Mouse (Mus musculus): Measurements from ENCODE around the gene Retreg3. TPM values are rescaled to one million over a fixed set of nuclear protein-coding genes. Genes with fewer than 3 reads are reported as not detected.

Retreg3 gene
- polyA plus RNA-seq, 1 experiment = 79.0 TPM

DNA sequence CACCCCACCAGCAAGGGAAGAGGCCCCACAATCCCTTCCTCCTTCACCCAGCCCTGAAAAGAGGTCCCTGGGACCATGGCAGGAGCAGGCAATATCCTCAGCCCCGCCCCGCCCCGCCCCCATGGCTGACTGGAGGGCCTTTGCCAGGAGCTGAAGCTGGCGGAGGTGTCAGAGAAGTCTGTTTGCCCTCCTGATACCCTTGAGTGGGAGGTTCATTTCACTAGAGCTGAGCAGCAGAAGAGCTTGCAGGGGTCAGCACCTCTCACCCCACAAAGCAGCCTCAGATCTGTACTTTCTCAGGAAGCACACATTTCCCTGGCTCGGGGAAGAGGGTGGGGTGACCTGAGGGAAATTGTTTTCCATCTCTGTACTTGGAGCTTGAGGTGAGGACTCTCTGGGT, 61.0 kb downstream of the Retreg3 start:
- TF ChIP-seq POLR2A (IDR thresholded peaks at IDR 0.05; ENCODE audit: borderline replicate concordance, extremely low read depth, insufficient read depth, insufficient read length, poor library complexity, severe bottlenecking) (no peak), CTCF (IDR thresholded peaks at IDR 0.05; ENCODE audit: borderline replicate concordance, extremely low read depth, insufficient read depth, insufficient read length) (no peak)
- DNase-seq (ENCODE audit: low read depth) = no peak

DNA sequence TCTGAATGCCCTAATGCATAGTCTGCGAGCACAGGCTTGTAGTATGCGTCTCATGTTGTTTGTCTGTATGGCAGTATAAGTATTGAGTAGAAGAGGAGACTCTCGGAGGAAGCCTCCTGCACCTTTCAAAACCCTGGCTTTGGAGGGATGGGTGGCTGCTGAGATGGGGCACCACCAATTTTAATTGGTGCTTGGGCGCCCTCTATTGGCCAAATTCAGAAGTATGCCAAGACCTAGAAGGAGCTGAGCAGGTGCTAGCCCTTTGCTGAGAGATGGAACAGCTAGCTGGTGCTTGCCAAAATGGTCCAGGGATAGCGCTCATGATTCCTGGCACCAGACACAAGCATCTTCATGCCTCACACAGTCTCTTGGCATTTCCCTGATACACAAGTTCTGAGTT, 61.8 kb downstream of the Retreg3 start:
- peak; percentile 80 for TF ChIP-seq CTCF (IDR thresholded peaks at IDR 0.05; ENCODE audit: borderline replicate concordance, extremely low read depth, insufficient read depth, insufficient read length)
- TF ChIP-seq POLR2A (IDR thresholded peaks at IDR 0.05; ENCODE audit: borderline replicate concordance, extremely low read depth, insufficient read depth, insufficient read length, poor library complexity, severe bottlenecking) = no peak

DNA sequence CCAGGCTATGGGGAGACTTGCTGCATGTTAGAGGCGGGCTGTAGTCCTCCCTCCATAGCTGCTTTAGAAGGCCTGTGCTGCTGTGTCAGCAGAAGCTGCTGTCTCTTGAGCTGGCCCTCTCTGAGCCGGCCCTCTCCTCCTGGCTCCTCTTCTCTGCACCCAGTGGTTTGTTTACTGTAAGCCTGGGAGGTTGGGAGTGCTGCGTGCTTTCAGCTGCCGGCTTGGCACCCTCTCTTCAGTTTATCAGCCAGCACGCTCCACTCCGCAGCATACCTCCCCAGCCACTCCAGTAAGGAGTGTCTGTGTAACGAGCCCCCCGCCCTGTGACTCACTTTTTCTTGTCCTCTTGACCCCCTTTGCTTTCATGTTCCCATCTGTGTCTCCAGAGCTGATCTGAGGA, 62.8 kb downstream of the Retreg3 start:
- TF ChIP-seq POLR2A (IDR thresholded peaks at IDR 0.05; ENCODE audit: borderline replicate concordance, extremely low read depth, insufficient read depth, insufficient read length, poor library complexity, severe bottlenecking) (no peak), CTCF (IDR thresholded peaks at IDR 0.05; ENCODE audit: borderline replicate concordance, extremely low read depth, insufficient read depth, insufficient read length) (no peak)
- DNase-seq (ENCODE audit: low read depth) = no peak

More for the DNA sequence above, 61.8 kb downstream of the Retreg3 start:
- DNase-seq (ENCODE audit: low read depth) = peak; percentile 78

DNA sequence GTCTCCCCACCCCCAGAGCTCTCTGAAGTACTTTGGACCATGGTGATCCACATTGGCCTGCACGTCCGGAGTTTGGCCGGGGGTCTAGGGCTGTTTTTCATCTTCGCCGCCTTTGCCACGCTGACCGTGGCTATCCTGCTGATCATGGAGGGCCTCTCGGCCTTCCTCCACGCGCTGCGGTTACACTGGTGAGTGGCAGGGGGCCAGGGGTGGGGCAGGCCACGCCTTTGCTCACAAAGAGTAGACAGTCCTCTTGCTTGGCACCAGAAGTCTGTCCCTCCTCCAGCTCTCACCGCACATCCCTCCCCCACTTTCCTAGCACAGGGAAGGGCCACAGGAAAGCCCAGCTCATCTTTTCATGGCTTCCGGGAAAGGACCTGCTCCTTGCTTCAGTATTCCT, 64.3 kb downstream of the Retreg3 start:
- TF ChIP-seq CTCF (IDR thresholded peaks at IDR 0.05; ENCODE audit: borderline replicate concordance, extremely low read depth, insufficient read depth, insufficient read length) (no peak), POLR2A (IDR thresholded peaks at IDR 0.05; ENCODE audit: borderline replicate concordance, extremely low read depth, insufficient read depth, insufficient read length, poor library complexity, severe bottlenecking) (no peak)
- no peak for DNase-seq (ENCODE audit: low read depth)

DNA sequence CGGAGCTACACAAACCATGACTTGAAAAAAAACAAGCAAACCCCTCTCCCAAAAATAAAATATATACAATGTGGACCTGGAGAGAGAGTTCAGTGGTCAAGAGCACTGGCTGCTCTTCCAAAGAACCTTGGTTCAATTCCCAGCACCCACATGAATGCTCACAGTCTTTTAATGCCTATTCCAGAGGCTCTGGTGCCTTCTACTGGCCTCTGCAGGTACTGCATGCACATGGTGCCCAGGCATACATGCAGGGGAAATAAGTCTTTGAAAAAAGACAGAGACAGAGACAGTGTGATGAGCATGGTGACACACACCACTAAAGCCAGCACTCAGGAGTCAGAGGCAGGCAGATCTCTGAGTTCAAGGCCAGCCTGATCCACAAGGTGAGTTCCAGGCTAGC, 65.7 kb downstream of the Retreg3 start:
- no peak for DNase-seq (ENCODE audit: low read depth)
- peak; percentile 40; the same call in 1 of the 2 replicates for TF ChIP-seq CTCF (IDR thresholded peaks at IDR 0.05; ENCODE audit: borderline replicate concordance, extremely low read depth, insufficient read depth, insufficient read length)
- TF ChIP-seq POLR2A (IDR thresholded peaks at IDR 0.05; ENCODE audit: borderline replicate concordance, extremely low read depth, insufficient read depth, insufficient read length, poor library complexity, severe bottlenecking) = no peak

DNA sequence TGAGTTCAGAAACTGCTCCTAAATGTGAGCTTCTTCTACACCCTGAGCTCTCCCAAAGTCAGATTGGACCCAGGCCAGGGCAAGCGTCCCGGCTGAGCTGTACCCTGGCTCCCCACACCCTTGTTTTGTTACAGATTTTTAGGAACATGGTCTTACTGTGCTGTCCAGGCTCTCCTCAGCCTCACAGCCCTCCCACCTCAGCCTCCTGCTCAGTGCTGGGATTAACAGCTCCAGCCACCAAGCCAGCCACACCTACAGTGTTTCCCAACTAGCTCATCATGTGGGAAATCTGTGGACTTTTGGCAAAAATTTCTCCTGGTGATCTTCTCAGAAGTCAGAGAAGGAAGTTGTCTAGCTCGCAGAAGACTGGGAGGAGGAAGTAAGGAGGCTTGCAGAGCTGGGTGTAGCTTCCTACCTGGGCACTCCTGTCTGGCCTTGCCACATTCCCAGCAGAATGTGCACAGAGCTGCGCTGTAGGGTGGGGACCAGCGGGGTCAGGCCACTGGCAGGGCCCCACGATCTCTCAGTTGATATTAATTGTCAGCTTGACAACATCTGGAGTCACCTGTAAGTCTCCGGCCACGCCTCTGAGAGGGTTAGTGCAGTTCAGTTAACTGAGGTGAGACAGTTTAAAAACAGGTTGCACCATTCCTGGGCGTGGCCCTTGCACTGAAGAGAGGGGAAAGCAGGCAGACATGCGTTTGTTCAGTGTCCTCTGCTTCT, 66.8 kb downstream of the Retreg3 start:
- DNase-seq (ENCODE audit: low read depth) = no peak
- TF ChIP-seq CTCF (IDR thresholded peaks at IDR 0.05; ENCODE audit: borderline replicate concordance, extremely low read depth, insufficient read depth, insufficient read length) = no peak

DNA sequence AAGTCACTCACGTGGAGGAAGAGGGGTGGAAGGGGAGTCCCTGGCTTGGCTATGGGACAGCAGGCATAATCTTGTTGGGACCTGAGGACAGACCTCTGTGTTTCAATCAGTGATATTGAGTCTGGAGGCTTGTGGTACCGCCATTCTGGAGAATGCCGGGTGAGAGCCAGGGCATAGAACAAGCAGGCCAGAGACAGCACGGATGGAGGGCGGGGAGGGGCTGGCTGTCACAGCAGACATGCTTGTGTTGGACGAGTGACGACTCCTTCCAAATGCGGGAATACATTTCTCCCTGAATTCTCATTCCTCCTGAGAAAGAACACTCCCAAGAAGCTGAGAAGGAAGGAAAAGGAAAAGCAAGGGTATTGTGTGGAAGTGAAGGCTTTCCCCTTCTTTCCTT, 68.1 kb downstream of the Retreg3 start:
- TF ChIP-seq POLR2A (IDR thresholded peaks at IDR 0.05; ENCODE audit: borderline replicate concordance, extremely low read depth, insufficient read depth, insufficient read length, poor library complexity, severe bottlenecking) (no peak), CTCF (IDR thresholded peaks at IDR 0.05; ENCODE audit: borderline replicate concordance, extremely low read depth, insufficient read depth, insufficient read length) (no peak)
- no peak for DNase-seq (ENCODE audit: low read depth)

DNA sequence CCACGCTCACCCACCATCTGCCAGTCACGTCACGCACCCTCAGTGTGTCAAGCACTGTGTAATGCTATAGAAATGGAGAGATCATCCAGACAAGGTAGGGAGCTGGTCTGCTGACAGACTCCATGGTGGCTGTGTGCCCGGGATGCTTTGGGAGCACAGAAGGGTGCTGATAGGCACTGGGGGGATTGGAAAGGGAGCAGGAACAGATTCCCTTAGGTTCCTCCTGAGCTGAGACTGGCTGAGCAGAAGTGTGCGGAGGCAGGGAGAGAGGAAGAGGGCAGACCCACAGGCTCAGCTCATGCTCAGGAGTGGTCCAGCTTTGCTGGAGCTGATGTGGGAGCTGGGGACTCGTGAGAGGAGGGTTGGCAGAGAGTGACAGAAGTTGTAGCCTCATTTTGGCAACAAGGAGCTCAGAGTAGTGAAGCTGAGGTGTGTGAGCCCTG, 68.6 kb downstream of the Retreg3 start:
- TF ChIP-seq CTCF (IDR thresholded peaks at IDR 0.05; ENCODE audit: borderline replicate concordance, extremely low read depth, insufficient read depth, insufficient read length) = no peak
- no peak for TF ChIP-seq POLR2A (IDR thresholded peaks at IDR 0.05; ENCODE audit: borderline replicate concordance, extremely low read depth, insufficient read depth, insufficient read length, poor library complexity, severe bottlenecking)
- no peak for DNase-seq (ENCODE audit: low read depth)

DNA sequence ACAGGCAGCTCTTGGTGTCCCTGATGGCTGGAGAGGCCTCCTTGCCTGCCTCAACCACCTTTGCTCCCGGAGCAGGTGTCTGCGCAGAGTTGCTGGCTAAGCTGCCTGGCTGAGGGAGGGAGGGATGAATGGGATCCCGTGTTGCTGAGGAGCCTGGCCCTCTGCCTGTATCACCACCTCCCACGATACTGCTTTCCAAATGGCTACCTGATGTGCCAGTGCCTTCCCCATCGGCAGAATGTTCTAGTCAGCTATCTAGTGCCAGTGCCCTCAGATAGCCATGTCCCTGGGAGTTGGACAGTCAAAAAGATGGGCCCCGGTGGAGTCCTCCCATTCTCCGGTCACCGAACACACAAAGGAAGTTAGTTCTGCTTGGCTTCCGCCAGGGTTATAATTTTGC, 69.3 kb downstream of the Retreg3 start:
- TF ChIP-seq CTCF (IDR thresholded peaks at IDR 0.05; ENCODE audit: borderline replicate concordance, extremely low read depth, insufficient read depth, insufficient read length) = no peak
- TF ChIP-seq POLR2A (IDR thresholded peaks at IDR 0.05; ENCODE audit: borderline replicate concordance, extremely low read depth, insufficient read depth, insufficient read length, poor library complexity, severe bottlenecking) = no peak
- DNase-seq (ENCODE audit: low read depth) = no peak

DNA sequence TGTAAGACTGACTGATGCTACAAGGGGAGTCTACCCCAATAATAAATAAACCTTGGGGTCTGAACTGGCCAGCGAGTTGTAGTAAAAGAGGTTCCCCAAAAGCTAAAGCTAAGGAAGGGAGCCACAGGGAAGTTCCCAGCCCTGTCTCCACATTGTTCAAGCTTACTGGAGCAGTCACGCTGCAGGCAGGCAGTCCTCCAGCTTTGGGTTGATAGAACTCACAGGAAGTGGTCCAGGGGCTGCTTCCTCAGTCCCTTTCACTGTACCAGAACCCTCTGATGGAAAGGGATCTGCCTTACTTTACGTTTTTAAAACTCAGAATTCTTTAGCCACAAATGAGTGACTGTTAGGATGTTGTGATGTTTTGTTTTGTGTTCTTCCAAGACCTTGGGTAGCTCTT, 72.2 kb downstream of the Retreg3 start:
- no peak for TF ChIP-seq POLR2A (IDR thresholded peaks at IDR 0.05; ENCODE audit: borderline replicate concordance, extremely low read depth, insufficient read depth, insufficient read length, poor library complexity, severe bottlenecking)
- TF ChIP-seq CTCF (IDR thresholded peaks at IDR 0.05; ENCODE audit: borderline replicate concordance, extremely low read depth, insufficient read depth, insufficient read length) = no peak
- DNase-seq (ENCODE audit: low read depth) = no peak

DNA sequence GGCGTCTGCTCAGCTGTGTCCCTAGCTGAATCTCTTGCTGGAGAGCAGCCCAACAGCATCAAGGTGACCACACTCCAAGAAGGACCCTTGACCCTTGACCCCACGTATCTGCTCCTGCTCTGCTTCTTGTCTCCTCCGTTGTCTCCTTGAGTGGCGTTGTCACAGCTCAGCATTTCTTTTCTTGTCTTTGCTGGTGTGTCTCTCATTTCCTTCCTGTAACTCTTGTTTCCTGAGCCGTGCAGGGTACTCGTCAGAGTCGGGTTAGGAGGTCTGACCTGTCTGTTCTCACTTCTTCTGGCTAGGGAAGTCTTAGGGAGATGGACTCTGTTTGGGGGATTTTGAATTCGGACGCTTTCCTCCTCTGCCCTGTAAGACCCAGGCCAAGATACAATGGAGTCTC, 73.3 kb downstream of the Retreg3 start:
- TF ChIP-seq POLR2A (IDR thresholded peaks at IDR 0.05; ENCODE audit: borderline replicate concordance, extremely low read depth, insufficient read depth, insufficient read length, poor library complexity, severe bottlenecking) (no peak), CTCF (IDR thresholded peaks at IDR 0.05; ENCODE audit: borderline replicate concordance, extremely low read depth, insufficient read depth, insufficient read length) (no peak)
- no peak for DNase-seq (ENCODE audit: low read depth)

Other genes with a start within 250 kb of the Retreg3 start
- 29.1 and 36.9 TPM in 2 replicates for gene Stat3, start 180.4 kb downstream of the Retreg3 start, polyA plus RNA-seq (2012; rRNA removed)
- gene Cavin1, start 149.0 kb downstream of the Retreg3 start, polyA plus RNA-seq (2012; rRNA removed) = 10.5 and 24.4 TPM in 2 replicates
- gene Atp6v0a1, start 110.4 kb downstream of the Retreg3 start, polyA plus RNA-seq (2012; rRNA removed) = 144 and 197 TPM in 2 replicates
- 11.9 and 12.5 TPM in 2 replicates for gene Naglu, start 49.9 kb downstream of the Retreg3 start, polyA plus RNA-seq (2012; rRNA removed)
- gene Hsd17b1, start 41.5 kb downstream of the Retreg3 start, polyA plus RNA-seq (2012; rRNA removed) = 0.50 and 0.78 TPM in 2 replicates
- gene Coasy, start 37.3 kb downstream of the Retreg3 start, polyA plus RNA-seq (2012; rRNA removed) = 49.1 and 77.5 TPM in 2 replicates
- 57.7 and 78.3 TPM in 2 replicates for gene Mlx, start 32.6 kb downstream of the Retreg3 start, polyA plus RNA-seq (2012; rRNA removed)
- gene Psmc3ip, start 24.5 kb downstream of the Retreg3 start, polyA plus RNA-seq (2012; rRNA removed) = 19.4 and 24.2 TPM in 2 replicates
- 15.5 and 35.5 TPM in 2 replicates for gene Tubg1, start within 50 bp of the Retreg3 start, polyA plus RNA-seq (2012; rRNA removed)
- 25.3 and 30.7 TPM in 2 replicates for gene Tubg2, start 36.0 kb upstream of the Retreg3 start, polyA plus RNA-seq (2012; rRNA removed)
- gene Cntnap1, start 50.6 kb upstream of the Retreg3 start, polyA plus RNA-seq (2012; rRNA removed) = 2.7 and 6.9 TPM in 2 replicates
- gene Plekhh3, start 51.5 kb upstream of the Retreg3 start, polyA plus RNA-seq (2012; rRNA removed) = 9.5 and 12.0 TPM in 2 replicates
- gene Ccr10, start 55.5 kb upstream of the Retreg3 start, polyA plus RNA-seq (2012; rRNA removed) = 0.19 and 0.20 TPM in 2 replicates
- 27.2 and 29.3 TPM in 2 replicates for gene Ezh1, start 106.6 kb upstream of the Retreg3 start, polyA plus RNA-seq (2012; rRNA removed)
- gene Ramp2, start 126.1 kb upstream of the Retreg3 start, polyA plus RNA-seq (2012; rRNA removed) = 67.7 and 79.6 TPM in 2 replicates
- 55.2 and 69.3 TPM in 2 replicates for gene Vps25, start 133.8 kb upstream of the Retreg3 start, polyA plus RNA-seq (2012; rRNA removed)
- gene Wnk4, start 140.7 kb upstream of the Retreg3 start, polyA plus RNA-seq (2012; rRNA removed) = 4.0 and 5.3 TPM in 2 replicates
- gene Cntd1, start 159.1 kb upstream of the Retreg3 start, polyA plus RNA-seq (2012; rRNA removed) = 0.53 and 0.79 TPM in 2 replicates
- gene Coa3, start 159.2 kb upstream of the Retreg3 start, polyA plus RNA-seq (2012; rRNA removed) = 158 and 159 TPM in 2 replicates
- gene Becn1, start 182.4 kb upstream of the Retreg3 start, polyA plus RNA-seq (2012; rRNA removed) = 102 and 107 TPM in 2 replicates
- gene Psme3, start 196.3 kb upstream of the Retreg3 start, polyA plus RNA-seq (2012; rRNA removed) = 126 and 149 TPM in 2 replicates
- 10.1 and 11.5 TPM in 2 replicates for gene Aoc2, start 205.2 kb upstream of the Retreg3 start, polyA plus RNA-seq (2012; rRNA removed)
- gene Aoc3, start 210.7 kb upstream of the Retreg3 start, polyA plus RNA-seq (2012; rRNA removed) = 0.30 and 0.49 TPM in 2 replicates
- gene G6pc, start 247.7 kb upstream of the Retreg3 start, polyA plus RNA-seq (2012; rRNA removed) = not detected in 2 replicates